In genomic region chr5:65107773-65108432, GRCm38 (mm10) we compare ENCODE assay signal across 8 mouse cellular contexts. TPM values are rescaled to one million over a fixed set of nuclear protein-coding genes. Genes with fewer than 3 reads are reported as not detected.
DNase-seq lines count a peak whose midpoint lies in the region; ATAC-seq and TF ChIP-seq lines count a peak whose summit lies in the region.

No protein-coding gene starts in this region.

- no peak for TF ChIP-seq CTCF in C2C12 (IDR thresholded peaks at IDR 0.05; ENCODE audit: control insufficient read depth, insufficient read depth, insufficient read length)

- H3K27me3 ChIP-seq in C2C12 (ENCODE audit: control insufficient read depth, insufficient read depth, insufficient read length) = no peaks in the 10 kb centered on the region
- H3K27me3 ChIP-seq in embryonic facial prominence, embryonic 10.5 days (replicated peaks; ENCODE audit: low read depth, poor library complexity, severe bottlenecking) = no peaks in the 10 kb centered on the region
- no peaks in the 10 kb centered on the region for H3K27me3 ChIP-seq in heart, embryonic 12.5 days (replicated peaks)
- no peaks in the 10 kb centered on the region for H3K27me3 ChIP-seq in kidney, embryonic 16.5 days (ENCODE audit: insufficient read depth, low read length)

- peak overlapping the region; percentile 93 for H3K27ac ChIP-seq in embryonic facial prominence, embryonic 10.5 days (replicated peaks)
- peak overlapping the region; percentile 72 for H3K27ac ChIP-seq in heart, embryonic 12.5 days (ENCODE audit: poor library complexity, severe bottlenecking)
- H3K27ac ChIP-seq in kidney, embryonic 16.5 days (ENCODE audit: low read length) = peak overlapping the region; percentile 80
- H3K27ac ChIP-seq in macrophage = peak overlapping the region; percentile 45

- peak overlapping the region; percentile 87 for H3ac ChIP-seq in C2C12 (ENCODE audit: control insufficient read depth, insufficient read length, low read depth)

- peak overlapping the region; percentile 79 for H3K4me2 ChIP-seq in heart, embryonic 12.5 days
- H3K4me2 ChIP-seq in kidney, embryonic 16.5 days (replicated peaks; ENCODE audit: low read depth, low read length) = peak overlapping the region; percentile 78

- peaks cover 17% of the 10 kb centered on the region for H3K4me1 ChIP-seq in embryonic facial prominence, embryonic 10.5 days
- peaks cover 25% of the 10 kb centered on the region for H3K4me1 ChIP-seq in heart, embryonic 12.5 days (replicated peaks)
- H3K4me1 ChIP-seq in kidney, embryonic 16.5 days (ENCODE audit: insufficient read depth, low read length) = peaks cover 26% of the 10 kb centered on the region; the same call in 1 of the 2 replicates

- H3K79me2 ChIP-seq in C2C12 (ENCODE audit: control insufficient read depth, insufficient read depth) = no peaks in the 10 kb centered on the region
- peaks cover 48% of the 10 kb centered on the region for H3K79me2 ChIP-seq in macrophage (ENCODE audit: inconsistent target)

- 3% methylated on average over 42 of the region's 42 CpGs for WGBS in embryonic facial prominence, embryonic 10.5 days
- 2% methylated on average over 33 of the region's 42 CpGs for WGBS in heart, embryonic 12.5 days
- WGBS in kidney, embryonic 16.5 days = 3% methylated on average over 25 of the region's 42 CpGs
- WGBS in macrophage (ENCODE audit: missing documents) = under 1% methylated on average over 28 of the region's 42 CpGs

- DNase-seq in MN1 (ENCODE audit: low spot score) = peak; percentile 13
- peak; percentile 59 for DNase-seq in embryonic facial prominence, embryonic 10.5 days (ENCODE audit: low spot score)
- DNase-seq in spleen, postnatal 10 days (ENCODE audit: low spot score in 2 of 2) = peak; percentile 38 to 51
- no peak for DNase-seq in left cerebral cortex, adult 9 months (ENCODE audit: low spot score in 2 of 2)

- H3K9ac ChIP-seq in heart, embryonic 12.5 days = peak overlapping the region; percentile 89
- peak overlapping the region; percentile 89 for H3K9ac ChIP-seq in kidney, embryonic 16.5 days (replicated peaks; ENCODE audit: low read length)

- no peaks in the 10 kb centered on the region for H3K79me3 ChIP-seq in C2C12 (ENCODE audit: low read depth)

- H3K36me3 ChIP-seq in C2C12 (ENCODE audit: control insufficient read depth, insufficient read depth) (no peaks in the 10 kb centered on the region), macrophage (ENCODE audit: inconsistent target) (no peaks in the 10 kb centered on the region)
- no peaks in the 10 kb centered on the region for H3K36me3 ChIP-seq in embryonic facial prominence, embryonic 10.5 days (replicated peaks)
- no peaks in the 10 kb centered on the region for H3K36me3 ChIP-seq in heart, embryonic 12.5 days
- H3K36me3 ChIP-seq in kidney, embryonic 16.5 days (ENCODE audit: insufficient read depth, low read length) = no peaks in the 10 kb centered on the region

- H3K4me3 ChIP-seq in C2C12 (ENCODE audit: insufficient read depth, poor library complexity, severe bottlenecking) (peak overlapping the region; percentile 43), macrophage (ENCODE audit: inconsistent target) (peak overlapping the region; percentile 38)
- H3K4me3 ChIP-seq in embryonic facial prominence, embryonic 10.5 days = peak overlapping the region; percentile 85
- H3K4me3 ChIP-seq in heart, embryonic 12.5 days = peak overlapping the region; percentile 86
- peak overlapping the region; percentile 85 for H3K4me3 ChIP-seq in kidney, embryonic 16.5 days (ENCODE audit: low read length)

- H3K9me3 ChIP-seq in embryonic facial prominence, embryonic 10.5 days = no peaks in the 10 kb centered on the region
- no peaks in the 10 kb centered on the region for H3K9me3 ChIP-seq in heart, embryonic 12.5 days (replicated peaks)
- no peaks in the 10 kb centered on the region for H3K9me3 ChIP-seq in kidney, embryonic 16.5 days (ENCODE audit: low read length)

- ATAC-seq in heart, embryonic 12.5 days (ENCODE audit: insufficient number of reproducible peaks, low FRiP score) = no peak; the same call in 1 of the 2 replicates
- ATAC-seq in kidney, embryonic 16.5 days (ENCODE audit: low FRiP score, low TSS enrichment) = peak; percentile 60

TF ChIP-seq in C2C12, 6 proteins besides CTCF, POLR2A, EP300 and RAD21:
- no peak for TF ChIP-seq FOSL1 (IDR thresholded peaks at IDR 0.05; ENCODE audit: insufficient read depth, low read length, poor library complexity, severe bottlenecking)
- no peak for TF ChIP-seq CEBPB (IDR thresholded peaks at IDR 0.05; ENCODE audit: low read depth)
- TF ChIP-seq MAX (IDR thresholded peaks at IDR 0.05) = no peak
- TF ChIP-seq USF1 (IDR thresholded peaks at IDR 0.05; ENCODE audit: low read depth) = no peak
- no peak for TF ChIP-seq MYOD1 (IDR thresholded peaks at IDR 0.05; ENCODE audit: control insufficient read depth, insufficient read length, low read depth)
- no peak for TF ChIP-seq MYOG (IDR thresholded peaks at IDR 0.05; ENCODE audit: control insufficient read depth, extremely low read depth, insufficient read length)
TF ChIP-seq in C2C12: peak in this region for 0.

RNA-seq across cellular contexts. Expression of gene Klhl5, which starts 0.6 kb away (rescaled TPM):
- polyA plus RNA-seq in C2C12 (2012; fragmentation: generic; extraction: Trizol) (9.9 TPM), macrophage (2018) (40.6 to 51.7 TPM (median 46.4 TPM) in 3 replicates)
- 10.4 and 13.0 TPM in 2 replicates for polyA plus RNA-seq in embryonic facial prominence, embryonic 10.5 days (2016; fragmentation: Nextera tagmentation; extraction: Ambion mirVana)
- 18.8 and 21.5 TPM in 2 replicates for polyA plus RNA-seq in heart, embryonic 12.5 days (2016; fragmentation: Nextera tagmentation; extraction: Ambion mirVana)
- polyA plus RNA-seq in kidney, embryonic 16.5 days (2015; fragmentation: Nextera tagmentation; extraction: Ambion mirVana) = 13.7 and 15.8 TPM in 2 replicates
- total RNA-seq in macrophage (2018; cell fraction: chromatin; rRNA removed) = 10 to 100 TPM; 14.5 to 76.4 (median 50.6) TPM
- total RNA-seq in macrophage (2018; cell fraction: cytosol; rRNA removed) = 10 to 100 TPM; 31.2 to 51.8 (median 43.9) TPM
- total RNA-seq in macrophage (2018; cell fraction: nucleus; rRNA removed) = 10 to 100 TPM; 25.5 to 93.7 (median 52.4) TPM

RNA-seq across cellular contexts. Expression of gene Tmem156, which starts 16.0 kb away (rescaled TPM):
- polyA plus RNA-seq in C2C12 (2012; fragmentation: generic; extraction: Trizol) (not detected), macrophage (2018) (2.7 to 3.9 TPM (median 3.8 TPM) in 3 replicates)
- polyA plus RNA-seq in embryonic facial prominence, embryonic 10.5 days (2016; fragmentation: Nextera tagmentation; extraction: Ambion mirVana) = 0.16 TPM in 1 of 2 replicates, not detected in the other
- polyA plus RNA-seq in heart, embryonic 12.5 days (2016; fragmentation: Nextera tagmentation; extraction: Ambion mirVana) = 0.27 TPM in 1 of 2 replicates, not detected in the other
- polyA plus RNA-seq in kidney, embryonic 16.5 days (2015; fragmentation: Nextera tagmentation; extraction: Ambion mirVana) = 0.17 and 0.28 TPM in 2 replicates
- 10 to 100 TPM in 10 of 26 experiments, 1 to 10 TPM in 11, under 1 TPM in 3, not detected in 2; 0.78 to 15.8 (median 7.0) TPM for total RNA-seq in macrophage (2018; cell fraction: chromatin; rRNA removed)
- 1 to 10 TPM; 1.7 to 6.5 (median 4.8) TPM for total RNA-seq in macrophage (2018; cell fraction: cytosol; rRNA removed)
- 10 to 100 TPM in 11 of 26 experiments, 1 to 10 TPM in 15; 1.8 to 18.2 (median 8.0) TPM for total RNA-seq in macrophage (2018; cell fraction: nucleus; rRNA removed)

Comparison
In these comparisons a context has a peak if more than half of its experiments do, and no peak if none do; other contexts are left out.
1. DNase-seq: peak in MN1 (single experiment), embryonic facial prominence, embryonic 10.5 days (single experiment) and spleen, postnatal 10 days (2 of 2); none in left cerebral cortex, adult 9 months (0 of 2).
2. Peak in every context shown above with its lines, with median percentiles within 50 percentile points of each other: H3K4me3 ChIP-seq and H3K27ac ChIP-seq.